Mouse (Mus musculus): ENCODE data around the gene Terf2. TPM values are rescaled to one million over a fixed set of nuclear protein-coding genes. Genes with fewer than 3 reads are reported as not detected.
"Not testable (repeated sequence)": the region's sequence is repeated elsewhere in the genome, so short reads cannot be mapped to it uniquely, and the experiment has no call there.

The Terf2 gene
- total RNA-seq, 2 experiments from 2014 or later: 33.9 to 37.1 TPM

- DNase-seq (ENCODE audit: low spot score in 2 of 2): no peak
Measured at GRCm38 (mm10) chr8:107065511-107066496, 30.5 kb downstream of the Terf2 start, which contains the start of gene Tmed6. Gene Tmed6, minus strand, starts transcription at chr8:107065644.

DNA sequence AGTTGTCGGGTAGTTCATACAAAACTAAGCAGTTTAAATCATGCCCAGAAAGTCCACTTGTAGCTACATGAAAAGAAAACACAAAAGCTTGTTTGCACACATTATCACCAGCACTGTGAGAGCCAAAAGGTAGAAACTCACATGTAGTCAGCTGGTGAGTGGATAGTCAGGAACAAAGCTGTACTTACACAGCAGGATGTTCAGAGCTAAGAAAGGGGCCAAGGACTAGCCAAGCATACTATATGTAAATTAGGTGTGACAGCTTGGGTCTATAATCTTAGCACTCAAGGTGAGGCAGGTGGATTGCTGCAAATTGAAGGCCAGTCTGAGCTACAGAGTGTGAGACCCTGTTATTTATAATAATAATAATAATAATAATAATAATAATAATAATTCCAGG lies 33.7 kb downstream of the Terf2 start:
- DNase-seq (ENCODE audit: low spot score in 2 of 2): no peak

- peak in 1 of 2 experiments; percentile 39 for DNase-seq (ENCODE audit: low spot score in 2 of 2)
Measured at GRCm38 (mm10) chr8:107056973-107057369, 39.4 kb downstream of the Terf2 start.

GRCm38 (mm10) chr8:107056076-107056972 lies 40.0 kb downstream of the Terf2 start, which contains the start of the genes Cog8 and Nip7:
Gene Cog8, minus strand, starts transcription at chr8:107056689.
Gene Nip7, plus strand, starts transcription at chr8:107056877.
- peak; percentile 92 to 98 for DNase-seq (ENCODE audit: low spot score in 2 of 2)

GRCm38 (mm10) chr8:107052046-107052445 lies 44.3 kb downstream of the Terf2 start:
- no peak for DNase-seq (ENCODE audit: low spot score in 2 of 2)

GRCm38 (mm10) chr8:107049480-107049879 lies 46.9 kb downstream of the Terf2 start:
- DNase-seq (ENCODE audit: low spot score in 2 of 2): no peak

- peak; percentile 85 to 88 for DNase-seq (ENCODE audit: low spot score in 2 of 2)
Measured at GRCm38 (mm10) chr8:107048061-107048941, 48.0 kb downstream of the Terf2 start, which contains the start of gene Pdf. Gene Pdf, minus strand, starts transcription at chr8:107048614.

- no peak for DNase-seq (ENCODE audit: low spot score in 2 of 2)
Measured at GRCm38 (mm10) chr8:107046976-107047375, 49.4 kb downstream of the Terf2 start.

- DNase-seq (ENCODE audit: low spot score in 2 of 2): no peak
Measured at GRCm38 (mm10) chr8:107045478-107045877, 50.9 kb downstream of the Terf2 start.

DNA sequence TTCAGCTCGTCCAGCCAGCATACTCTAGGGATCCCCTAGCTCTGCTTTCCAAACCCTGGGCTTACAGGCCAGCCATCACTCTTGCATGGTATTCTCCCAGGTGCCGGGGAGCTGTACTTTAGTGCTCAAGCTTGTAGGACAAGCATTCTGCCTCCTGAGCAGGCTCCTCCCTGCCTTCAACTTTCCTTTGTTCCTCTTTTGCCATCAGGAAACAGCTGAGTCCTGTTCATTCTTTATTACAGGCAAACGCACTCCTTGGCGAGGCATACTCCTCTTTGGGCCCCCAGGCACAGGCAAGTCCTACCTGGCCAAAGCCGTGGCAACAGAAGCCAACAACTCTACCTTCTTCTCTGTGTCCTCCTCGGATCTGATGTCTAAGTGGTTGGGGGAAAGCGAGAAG lies 55.7 kb downstream of the Terf2 start:
- DNase-seq (ENCODE audit: low spot score in 2 of 2): no peak

DNA sequence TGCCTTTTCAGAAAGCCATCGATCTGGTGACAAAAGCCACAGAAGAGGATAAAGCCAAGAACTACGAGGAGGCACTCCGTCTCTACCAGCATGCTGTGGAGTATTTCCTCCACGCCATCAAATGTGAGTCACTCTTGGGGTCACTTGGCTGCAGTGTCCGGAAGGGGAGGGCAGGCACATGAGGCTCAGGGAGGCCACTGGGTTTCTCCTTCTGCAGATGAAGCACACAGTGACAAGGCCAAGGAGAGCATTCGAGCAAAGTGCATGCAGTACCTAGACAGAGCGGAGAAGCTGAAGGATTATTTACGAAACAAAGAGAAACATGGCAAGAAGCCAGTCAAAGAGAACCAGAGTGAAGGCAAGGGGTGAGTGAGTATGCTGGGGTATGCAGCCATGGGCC lies 59.7 kb downstream of the Terf2 start:
- DNase-seq (ENCODE audit: low spot score in 2 of 2): no peak

DNA sequence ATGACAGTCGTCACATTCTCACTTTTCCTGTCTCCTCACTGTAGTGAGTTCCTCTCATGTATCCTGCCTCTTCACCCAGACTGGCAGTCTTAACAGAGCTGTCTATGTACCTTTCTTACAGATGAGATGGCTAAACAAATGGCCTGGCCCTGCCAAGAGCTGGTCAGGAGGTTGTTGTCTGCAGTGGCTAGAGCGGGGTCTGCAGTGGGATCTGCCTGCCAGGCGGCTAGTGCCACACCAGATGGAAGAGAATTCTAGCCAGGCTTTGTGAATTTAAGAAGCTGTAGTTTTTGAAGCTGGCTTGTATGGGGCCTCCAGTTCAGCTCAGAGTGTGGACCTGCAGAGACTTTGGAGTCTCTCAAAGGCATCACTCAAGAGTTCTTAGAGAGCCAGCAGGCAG lies 60.7 kb downstream of the Terf2 start:
- DNase-seq (ENCODE audit: low spot score in 2 of 2): no peak

- not testable (repeated sequence) for DNase-seq (ENCODE audit: low spot score in 2 of 2)
Measured at GRCm38 (mm10) chr8:107033609-107034008, 62.7 kb downstream of the Terf2 start.

GRCm38 (mm10) chr8:107031577-107032090 lies 64.7 kb downstream of the Terf2 start:
- no peak for DNase-seq (ENCODE audit: low spot score in 2 of 2)

DNA sequence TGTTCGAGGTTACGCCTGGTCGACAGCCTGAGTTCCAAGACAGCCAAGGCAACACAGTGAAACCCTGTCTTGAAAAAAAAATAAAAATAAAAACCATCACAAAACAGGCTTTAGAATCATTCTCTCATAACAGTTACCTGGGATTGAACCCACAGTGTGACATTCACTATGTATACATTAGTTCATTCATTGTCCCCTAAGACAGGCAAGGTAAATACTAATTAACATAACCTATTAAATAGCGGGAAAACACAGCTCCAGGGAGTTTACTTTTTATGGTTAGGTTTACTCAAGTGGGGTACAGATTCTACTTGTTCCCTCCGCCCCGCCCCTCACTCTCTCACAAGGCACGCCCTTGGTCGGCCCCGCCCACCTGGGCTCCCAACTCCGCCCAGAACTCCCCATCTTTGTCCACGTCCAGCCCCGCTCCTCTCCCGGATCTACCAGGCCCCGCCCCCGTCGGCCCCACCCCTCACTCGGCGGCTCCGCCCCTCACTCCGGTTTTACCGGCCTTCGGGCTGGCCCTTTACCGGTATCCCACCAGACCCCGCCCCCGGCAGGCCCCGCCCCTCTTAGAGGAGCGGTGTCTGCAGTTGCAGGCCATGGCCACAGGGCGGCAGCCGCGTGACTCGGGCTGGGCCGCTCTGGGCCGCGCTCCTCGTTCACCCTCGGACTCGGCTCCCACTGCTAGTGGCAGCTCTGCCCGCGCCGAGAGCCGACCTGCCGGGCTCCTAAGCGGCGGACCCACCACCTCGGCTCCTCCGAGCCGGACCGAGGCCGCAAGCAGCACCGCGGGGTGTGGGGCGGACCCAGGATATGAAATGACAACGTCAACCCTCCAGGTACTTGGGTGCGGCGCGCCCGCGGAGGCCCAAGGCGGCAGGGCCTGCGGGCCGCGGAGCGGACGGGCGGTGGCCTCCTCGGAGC lies 65.4 kb downstream of the Terf2 start, which contains the start of gene Vps4a:
Gene Vps4a, plus strand, starts transcription at position 573 of the 927 bp plus-strand sequence.
- peak; percentile 96 for DNase-seq (ENCODE audit: low spot score in 2 of 2)

GRCm38 (mm10) chr8:107030058-107030457 lies 66.3 kb downstream of the Terf2 start:
- DNase-seq (ENCODE audit: low spot score in 2 of 2): no peak

DNA sequence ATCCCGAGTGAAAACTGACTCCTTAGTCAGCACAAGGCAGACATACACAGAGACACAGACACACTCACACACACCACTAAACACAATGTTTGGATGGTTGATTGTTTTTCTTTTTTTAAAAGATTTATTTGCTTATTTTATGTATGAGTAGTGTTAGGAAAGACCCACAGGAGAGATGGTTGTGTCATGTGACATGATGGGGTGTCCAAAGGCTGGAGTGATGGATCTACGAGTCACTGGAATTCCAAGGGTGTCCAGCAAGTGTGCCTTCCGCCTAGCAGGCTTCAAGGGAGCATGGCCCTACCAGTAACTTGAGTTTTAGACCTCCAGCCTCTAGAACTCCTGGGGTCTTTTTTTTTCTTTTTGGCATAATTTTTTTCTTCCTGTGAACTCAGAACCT lies 67.0 kb downstream of the Terf2 start:
- no peak for DNase-seq (ENCODE audit: low spot score in 2 of 2)

DNA sequence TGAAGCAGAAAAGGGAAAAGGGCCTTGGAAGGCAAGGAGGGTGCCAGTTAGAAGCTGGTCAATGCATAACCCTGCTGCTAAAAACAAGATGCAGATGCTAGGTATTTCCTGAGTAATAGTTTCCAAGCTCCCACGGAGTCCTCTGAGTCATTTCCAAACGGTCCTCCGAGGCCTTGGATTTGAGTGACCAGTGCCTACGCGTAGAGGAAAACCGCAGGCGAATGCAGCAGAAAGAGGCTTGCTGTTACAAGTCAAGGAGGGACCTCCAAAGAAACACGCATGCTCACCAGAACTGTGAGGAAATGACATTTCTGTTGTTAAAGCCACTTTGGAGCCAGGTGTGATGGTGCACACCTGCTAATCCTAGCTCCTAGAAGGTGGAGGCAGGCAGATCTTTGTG lies 72.9 kb downstream of the Terf2 start:
- no peak for DNase-seq (ENCODE audit: low spot score in 2 of 2)
